Mouse (Mus musculus) ES-Bruce4 (cell line): Measurements from ENCODE around the gene Ndrg2.

Experiments
- CTCF ChIP-seq: IDR thresholded peaks from one replicate; pipeline ENCODE4 v1.8.1; 2011; ENCODE audit warnings: low read depth, low read length
- POLR2A ChIP-seq: IDR thresholded peaks from one replicate; pipeline ENCODE4 v1.8.1; 2011; ENCODE audit warnings: low read length; ENCODE audit not compliant: insufficient read depth

DNA sequence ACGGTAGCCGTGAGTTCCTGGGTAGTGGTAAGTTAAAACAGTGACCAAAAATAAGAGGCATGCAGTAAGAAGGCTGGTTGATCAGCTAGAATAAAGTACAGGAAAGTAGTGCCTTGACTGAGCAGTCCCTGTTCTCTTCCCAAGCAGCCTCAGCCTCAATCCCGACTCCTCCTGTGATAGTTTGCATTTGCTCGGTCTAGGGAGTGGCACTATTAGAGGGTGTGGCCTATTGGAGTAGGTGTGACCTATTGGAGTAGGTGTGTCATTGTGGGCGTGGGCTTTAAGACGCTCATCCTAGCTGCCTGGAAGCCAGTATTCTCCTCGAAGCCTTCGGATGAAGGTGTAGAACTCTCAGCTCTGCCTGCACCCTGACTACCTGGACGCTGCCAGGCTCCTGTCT, 25.0 kb upstream of the Ndrg2 start:
- TF ChIP-seq POLR2A (no peak), CTCF (no peak)
